Mouse (Mus musculus) heart, adult 8-10 months (tissue): Measurements from ENCODE around the gene Serpina1b. TPM values are rescaled to one million over a fixed set of nuclear protein-coding genes. Genes with fewer than 3 reads are reported as not detected.
"Not testable (repeated sequence)": the region's sequence is repeated elsewhere in the genome, so short reads cannot be mapped to it uniquely, and the experiment has no call there.

Experiments used
- DNase-seq: peaks from one replicate; pipeline ENCODE4 v3.0.0; 2022; ENCODE audit warnings: low spot score
- total RNA-seq, 4 experiments: library from RNA; stranded (reverse); gene quantifications; 2 replicates each; pipeline ENCODE4 v1.2.4; 2022

The Serpina1b gene
- total RNA-seq, 4 experiments from 2014 or later: 0.47 to 6.7 (median 0.88) TPM; not detected in 1

GRCm38 (mm10) chr12:103700144-103700750, 129.9 kb downstream of the Serpina1b start:
- DNase-seq: no peak

DNA sequence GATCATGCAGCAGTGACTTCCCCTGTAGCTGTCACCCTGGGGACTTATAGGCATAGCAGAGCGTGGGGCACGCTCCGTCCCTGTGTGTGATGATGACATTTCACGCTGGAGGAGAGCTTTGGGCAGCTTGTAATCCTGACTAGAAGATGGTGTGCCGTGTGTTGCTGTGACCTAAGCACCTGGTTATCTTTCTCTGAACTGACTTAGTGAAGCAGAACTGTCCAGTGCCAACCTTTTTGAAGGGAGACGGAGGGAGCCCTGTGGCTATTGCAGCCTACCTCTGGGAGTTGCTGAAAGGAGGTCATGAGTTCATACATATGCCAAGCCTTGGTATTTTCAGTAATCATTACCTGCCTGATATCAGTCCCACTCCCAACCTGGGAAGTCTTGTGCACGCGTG, 134.7 kb downstream of the Serpina1b start, which contains the start of gene Serpina1f:
TSS of gene Serpina1f (minus strand) at position 101 of the 400 bp plus-strand sequence.
- DNase-seq: no peak

- no peak for DNase-seq
These were observed 141.9 kb downstream of the Serpina1b start for GRCm38 (mm10) chr12:103688221-103688814.

DNA sequence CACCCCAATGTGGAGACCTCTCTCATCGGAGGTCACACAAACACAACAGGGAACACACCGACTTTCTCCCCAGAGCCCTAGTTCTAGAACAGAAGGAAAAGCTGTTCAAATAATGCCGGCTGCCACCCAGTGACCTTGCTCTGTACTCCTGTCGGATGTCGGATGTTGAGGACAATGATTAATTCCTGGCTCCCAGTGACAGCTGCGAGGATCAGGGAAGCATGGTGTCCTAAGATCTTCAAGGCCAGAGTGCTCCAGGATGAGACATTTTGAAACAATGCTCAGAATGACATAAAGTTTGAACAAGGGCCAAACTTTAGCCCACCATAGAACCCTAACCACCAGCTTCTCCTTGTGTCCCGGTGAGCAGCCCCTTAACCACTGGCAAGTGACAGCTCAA, 143.2 kb downstream of the Serpina1b start:
- no peak for DNase-seq

- DNase-seq: no peak
These were observed 144.1 kb downstream of the Serpina1b start for GRCm38 (mm10) chr12:103686050-103686449.

- DNase-seq: no peak
These were observed 144.8 kb downstream of the Serpina1b start for GRCm38 (mm10) chr12:103685386-103685785.

- DNase-seq: no peak
These were observed 146.4 kb downstream of the Serpina1b start for GRCm38 (mm10) chr12:103683775-103684174.

GRCm38 (mm10) chr12:103681739-103682138, 148.4 kb downstream of the Serpina1b start:
- no peak for DNase-seq

GRCm38 (mm10) chr12:103681169-103681568, 149.0 kb downstream of the Serpina1b start:
- DNase-seq: no peak

GRCm38 (mm10) chr12:103679853-103680252, 150.3 kb downstream of the Serpina1b start:
- DNase-seq: not testable (repeated sequence)

Other genes with a start within 250 kb of the Serpina1b start
- not detected for gene Serpina10, start 198.9 kb downstream of the Serpina1b start, total RNA-seq
- not detected for gene Serpina6, start 173.2 kb downstream of the Serpina1b start, total RNA-seq
- gene Serpina16, start 154.2 kb downstream of the Serpina1b start, total RNA-seq: not detected
- gene Serpina1f, start 134.8 kb downstream of the Serpina1b start, total RNA-seq: not detected
- gene Serpina1d, start 56.8 kb downstream of the Serpina1b start, total RNA-seq: under 1 TPM in 3 of 4 experiments, not detected in 1; 0.52 to 0.95 (median 0.53) TPM
- under 1 TPM in 1 of 4 experiments, not detected in 3; 0.17 TPM for gene Serpina1a, start 33.2 kb upstream of the Serpina1b start, total RNA-seq
- gene Serpina1c, start 74.5 kb upstream of the Serpina1b start, total RNA-seq: under 1 TPM in 1 of 4 experiments, not detected in 3; 0.52 TPM
- under 1 TPM; 0.19 to 0.44 (median 0.36) TPM for gene Serpina1e, start 128.6 kb upstream of the Serpina1b start, total RNA-seq
- gene Serpina11, start 159.6 kb upstream of the Serpina1b start, total RNA-seq: under 1 TPM in 1 of 4 experiments, not detected in 3; 0.32 TPM
- gene Serpina9, start 183.4 kb upstream of the Serpina1b start, total RNA-seq: under 1 TPM in 3 of 4 experiments, not detected in 1; 0.08 to 0.11 (median 0.09) TPM
- gene Serpina12, start 214.1 kb upstream of the Serpina1b start, total RNA-seq: not detected